Mouse (Mus musculus) intestine, embryonic 14.5 days (tissue): ENCODE measurements around the gene Dlst. TPM values are rescaled to one million over a fixed set of nuclear protein-coding genes. Genes with fewer than 3 reads are reported as not detected.
"Not testable (repeated sequence)": the region's sequence is repeated elsewhere in the genome, so short reads cannot be mapped to it uniquely, and the experiment has no call there.

Source experiments
- ATAC-seq: fragments of 200-750 bp; cut with Nextera tagmentation; replicated peaks from 2 replicates; pipeline ENCODE4 v1.8.0; 2017; ENCODE audit warnings: low read depth, moderate number of reproducible peaks, moderate TSS enrichment, moderate library complexity; ENCODE audit not compliant: low FRiP score, low TSS enrichment
- DNase-seq: peaks from one replicate; pipeline ENCODE4 v3.0.0-alpha.2; 2018; ENCODE audit warnings: low spot score
- H3K27ac ChIP-seq: fragments of 300-500 bp; sonication (generic); 2 replicates; pipeline ENCODE4 v1.5.1; 2014; ENCODE audit warnings: low read depth, mild to moderate bottlenecking, control low read depth
- H3K27me3 ChIP-seq: fragments of 300-500 bp; sonication (generic); replicated peaks from 2 replicates; pipeline ENCODE4 v1.6.1; 2014; ENCODE audit warnings: low read length, control low read depth; ENCODE audit not compliant: control insufficient read depth, insufficient read depth
- H3K36me3 ChIP-seq: fragments of 300-500 bp; sonication (generic); 2 replicates; pipeline ENCODE4 v1.6.1; 2014; ENCODE audit warnings: low read length, control low read depth; ENCODE audit not compliant: control insufficient read depth, insufficient read depth
- H3K4me1 ChIP-seq: fragments of 300-500 bp; sonication (generic); replicated peaks from 2 replicates; pipeline ENCODE4 v1.6.1; 2014; ENCODE audit warnings: low read length, control low read depth, mixed read lengths; ENCODE audit not compliant: control insufficient read depth, insufficient read depth
- H3K4me2 ChIP-seq: fragments of 300-500 bp; sonication (generic); 2 replicates; pipeline ENCODE4 v1.6.1; 2014; ENCODE audit warnings: low read length
- H3K4me3 ChIP-seq: fragments of 300-500 bp; sonication (generic); 2 replicates; pipeline ENCODE4 v1.5.1; 2014; ENCODE audit warnings: low read depth, low read length, control low read depth, mixed read lengths
- H3K9ac ChIP-seq: fragments of 300-500 bp; sonication (generic); 2 replicates; pipeline ENCODE4 v1.6.1; 2014; ENCODE audit warnings: mild to moderate bottlenecking, low read length
- H3K9me3 ChIP-seq: fragments of 300-500 bp; sonication (generic); 2 replicates; pipeline ENCODE4 v1.6.1; 2016; ENCODE audit warnings: low read length, control low read depth; ENCODE audit not compliant: control insufficient read depth
- WGBS: fragments of 180-500 bp; shearing (Covaris S2); extraction: QIAGEN DNeasy Blood & Tissue Kit; methylation state at CpG from one replicate; pipeline ENCODE4 v1.1.7; 2014; 5-methylcytosine and 5-hydroxymethylcytosine counted together
- polyA plus RNA-seq: library from polyadenylated mRNA; unstranded; fragments of >200 nt; fragmentation: Nextera tagmentation; extraction: Ambion mirVana; gene quantifications from 2 replicates; pipeline ENCODE4 v1.2.1, GENCODE M21; 2014

Gene Dlst
- polyA plus RNA-seq, 1 experiment from 2014 or later: 110 TPM

DNA sequence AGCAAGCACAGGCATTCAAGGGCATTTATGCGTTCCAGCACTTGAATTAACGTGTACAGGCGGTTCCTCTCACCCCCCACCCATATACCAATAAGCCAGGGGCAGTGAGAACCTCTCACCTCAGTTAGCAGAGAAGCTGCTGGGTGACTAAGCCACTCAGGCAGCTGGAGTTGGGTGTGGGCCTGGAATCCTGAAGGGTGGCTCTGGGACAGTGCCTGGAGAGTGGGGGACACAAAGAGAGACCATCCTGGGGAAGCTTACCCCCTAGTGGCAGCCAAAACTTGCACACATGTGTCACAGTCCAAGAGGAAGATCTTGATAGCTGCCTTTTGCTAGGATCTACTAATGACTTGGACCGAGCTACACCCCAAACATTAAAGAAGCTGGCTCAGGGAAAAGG lies 26.0 kb downstream of the Dlst start:
- H3K36me3 ChIP-seq: peaks cover 40% of the 10 kb centered on the region
- no peak overlapping the region for H3K4me3 ChIP-seq
- no peak overlapping the region for H3K27ac ChIP-seq
- no peaks in the 10 kb centered on the region for H3K4me1 ChIP-seq
- no peak overlapping the region for H3K4me2 ChIP-seq
- no peak overlapping the region for H3K9ac ChIP-seq
- no peaks in the 10 kb centered on the region for H3K27me3 ChIP-seq
- H3K9me3 ChIP-seq: no peaks in the 10 kb centered on the region
- DNase-seq (no peak), ATAC-seq (no peak)
- 83% methylated on average over 4 of the region's 4 CpGs for WGBS

DNA sequence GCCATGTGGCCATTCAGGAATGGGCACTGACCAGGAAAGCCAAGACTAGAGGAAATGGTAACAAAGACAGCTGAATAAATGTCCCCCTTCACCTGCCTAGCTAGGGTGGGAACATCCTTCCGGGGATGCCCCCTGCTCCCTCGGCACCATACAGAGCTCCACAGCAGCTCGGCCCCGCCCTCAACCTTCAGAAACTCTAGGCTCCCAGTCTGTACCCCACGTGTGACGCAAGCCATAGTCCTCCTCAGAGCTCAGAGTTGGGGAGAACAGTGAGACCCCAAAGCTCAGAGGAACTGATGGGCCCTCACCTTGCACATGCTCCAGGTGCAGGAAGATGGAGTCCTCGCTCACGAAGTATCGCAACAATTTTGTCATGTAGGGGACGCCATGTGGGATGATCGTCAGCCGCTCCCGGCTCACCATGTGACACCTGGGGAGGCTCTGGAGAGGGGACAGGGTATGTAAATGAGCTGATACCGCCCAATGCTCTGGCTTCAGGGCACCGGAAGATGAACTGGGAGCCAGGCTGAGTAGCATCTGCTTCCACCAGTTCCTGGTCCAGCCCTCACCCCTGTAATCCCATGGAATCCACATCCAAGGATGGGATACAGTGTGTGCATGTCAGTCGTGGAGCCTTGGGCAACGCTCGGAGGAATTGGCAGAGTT lies 29.5 kb downstream of the Dlst start:
- Histone ChIP-seq H3K36me3 (peaks cover 8% of the 10 kb centered on the region; the same call in 1 of the 2 replicates), H3K27me3 (no peaks in the 10 kb centered on the region), H3K4me1 (no peaks in the 10 kb centered on the region), H3K4me3 (no peak overlapping the region), H3K4me2 (no peak overlapping the region), H3K9me3 (no peaks in the 10 kb centered on the region), H3K27ac (no peak overlapping the region), H3K9ac (no peak overlapping the region)
- 45% methylated on average over 18 of the region's 18 CpGs for WGBS
- DNase-seq: no peak
- ATAC-seq: no peak

DNA sequence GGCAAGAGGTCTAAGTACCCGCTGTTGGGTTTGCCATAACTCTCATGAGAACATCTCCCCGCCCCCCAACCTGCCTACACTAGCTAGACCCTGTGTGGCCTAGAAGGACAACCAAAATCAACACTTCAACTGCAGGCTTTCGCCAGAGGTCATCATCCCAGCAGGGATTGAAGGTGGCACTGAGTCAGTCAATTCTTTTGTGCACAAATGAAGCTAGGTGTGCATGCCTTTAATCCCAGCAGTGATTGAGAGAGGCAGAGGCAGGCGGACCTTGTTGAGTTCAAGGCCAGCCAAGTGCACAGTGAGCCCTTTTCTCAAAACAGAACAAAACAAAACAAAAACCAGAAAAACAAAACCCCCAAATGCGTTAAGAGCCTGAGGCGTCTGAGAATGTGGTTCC lies 30.5 kb downstream of the Dlst start:
- no peaks in the 10 kb centered on the region for H3K27me3 ChIP-seq
- no peaks in the 10 kb centered on the region for H3K36me3 ChIP-seq
- H3K4me1 ChIP-seq: 0 out of 2 replicates have a peak, but pooled peaks cover 3% of the 10 kb centered on the region
- no peak overlapping the region for H3K4me3 ChIP-seq
- no peak overlapping the region for H3K4me2 ChIP-seq
- 83% methylated on average over 6 of the region's 6 CpGs for WGBS
- DNase-seq: no peak
- H3K9me3 ChIP-seq: no peaks in the 10 kb centered on the region
- no peak for ATAC-seq
- no peak overlapping the region for H3K27ac ChIP-seq
- no peak overlapping the region for H3K9ac ChIP-seq

DNA sequence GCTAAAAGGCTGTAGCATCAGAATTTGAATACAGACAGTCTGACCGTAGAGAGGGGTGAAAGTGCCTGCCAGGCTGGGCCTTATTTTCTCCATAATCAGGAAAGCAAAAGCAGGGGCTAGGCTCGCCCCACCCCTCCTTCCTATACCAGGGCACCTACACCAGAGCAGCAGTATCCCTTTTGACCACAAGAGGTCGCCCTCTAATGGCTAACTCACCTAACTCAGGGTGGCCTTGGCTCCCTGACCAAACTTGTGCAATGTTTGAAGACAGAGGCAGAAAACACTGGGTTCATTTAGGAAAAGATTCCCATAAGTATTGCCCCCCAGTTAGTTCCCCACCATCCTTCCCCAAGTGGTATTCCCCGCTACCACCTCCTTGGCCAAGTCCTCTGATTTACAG lies 32.2 kb downstream of the Dlst start:
- H3K27me3 ChIP-seq: no peaks in the 10 kb centered on the region
- no peak overlapping the region for H3K27ac ChIP-seq
- ATAC-seq: peak; percentile 71; the same call in 1 of the 2 replicates

DNA sequence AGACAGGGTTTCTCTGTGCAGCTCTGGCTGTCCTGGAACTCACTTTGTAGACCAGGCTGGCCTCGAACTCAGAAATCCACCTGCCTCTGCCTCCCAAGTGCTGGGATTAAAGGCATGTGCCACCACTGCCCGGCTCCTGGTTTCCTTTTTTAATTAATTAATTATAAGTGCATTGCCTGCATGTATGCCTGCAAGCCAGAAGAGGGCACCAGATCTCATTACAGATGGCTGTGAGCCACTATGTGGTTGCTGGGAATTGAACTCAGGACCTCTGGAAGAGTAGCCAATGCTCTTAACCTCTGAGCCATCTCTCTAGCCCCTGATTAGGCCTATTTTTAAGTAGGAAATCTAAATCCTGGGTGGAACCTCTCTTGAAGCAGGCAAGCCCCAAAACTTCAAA lies 33.6 kb downstream of the Dlst start:
- ATAC-seq, H3K9ac ChIP-seq, H3K27ac ChIP-seq, H3K4me2 ChIP-seq, H3K9me3 ChIP-seq, H3K36me3 ChIP-seq, DNase-seq, H3K4me3 ChIP-seq, H3K27me3 ChIP-seq: not testable (repeated sequence)
- H3K4me1 ChIP-seq: 0 out of 2 replicates have a peak, but pooled peaks cover 12% of the 10 kb centered on the region
- WGBS: 68% methylated on average over 2 of the region's 2 CpGs

More for the DNA sequence above, 32.2 kb downstream of the Dlst start:
- H3K4me2 ChIP-seq: no peak overlapping the region
- no peak overlapping the region for H3K4me3 ChIP-seq
- H3K9ac ChIP-seq: no peak overlapping the region
- DNase-seq: peak; percentile 97
- 13% methylated on average over 4 of the region's 4 CpGs for WGBS
- no peaks in the 10 kb centered on the region for H3K36me3 ChIP-seq
- H3K9me3 ChIP-seq: no peaks in the 10 kb centered on the region
- 0 out of 2 replicates have a peak, but pooled peaks cover 12% of the 10 kb centered on the region for H3K4me1 ChIP-seq

DNA sequence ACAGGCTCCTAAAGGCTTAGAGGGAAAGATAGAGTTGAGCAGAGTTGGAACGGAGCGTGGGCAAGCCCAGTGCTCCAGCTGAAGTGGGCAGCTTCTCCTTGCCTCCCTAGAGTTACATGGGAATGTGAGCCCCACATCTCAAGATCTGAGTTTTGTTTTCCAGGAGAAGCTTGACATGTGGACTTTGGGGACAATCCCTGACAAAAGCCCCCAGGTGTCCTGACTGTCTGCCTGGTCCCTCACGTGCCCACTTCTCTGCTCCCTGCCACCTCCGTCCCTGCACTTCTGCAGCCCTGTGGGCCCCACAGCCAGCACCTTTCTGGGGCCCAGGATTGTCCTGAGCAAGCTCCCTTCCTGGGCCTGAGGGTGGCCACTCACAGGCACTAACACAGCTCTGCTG lies 34.2 kb downstream of the Dlst start:
- 96% methylated on average over 4 of the region's 4 CpGs for WGBS
- H3K4me3 ChIP-seq: no peak overlapping the region
- H3K9ac ChIP-seq: no peak overlapping the region
- H3K36me3 ChIP-seq: no peaks in the 10 kb centered on the region
- 0 out of 2 replicates have a peak, but pooled peaks cover 12% of the 10 kb centered on the region for H3K4me1 ChIP-seq
- DNase-seq (no peak), ATAC-seq (no peak)
- no peak overlapping the region for H3K27ac ChIP-seq
- no peak overlapping the region for H3K4me2 ChIP-seq
- 0 out of 2 replicates have a peak, but pooled peaks cover 2% of the 10 kb centered on the region for H3K27me3 ChIP-seq
- no peaks in the 10 kb centered on the region for H3K9me3 ChIP-seq

DNA sequence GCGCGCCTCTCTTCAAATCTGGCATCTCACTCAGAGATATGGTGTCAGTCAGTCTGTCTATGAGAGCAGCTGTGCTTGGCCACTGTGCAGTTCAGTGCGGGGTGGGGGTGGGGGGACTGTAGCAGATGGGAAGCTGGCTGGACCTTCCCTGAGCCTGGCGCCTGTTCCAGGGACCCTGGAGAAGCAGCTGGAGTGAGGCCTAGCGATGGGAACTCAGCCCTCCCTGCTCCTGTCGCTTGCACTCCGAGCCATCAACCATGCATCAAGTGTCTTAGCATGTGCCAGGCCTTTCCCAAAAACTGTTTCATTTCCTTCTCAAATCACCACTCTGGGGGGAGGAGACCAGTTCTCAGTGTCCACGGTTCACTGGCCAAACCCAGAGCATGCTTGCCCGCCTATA lies 35.0 kb downstream of the Dlst start:
- DNase-seq: no peak
- Histone ChIP-seq H3K4me1 (0 out of 2 replicates have a peak, but pooled peaks cover 12% of the 10 kb centered on the region), H3K27ac (peak overlapping the region; percentile 33; the same call in 1 of the 2 replicates), H3K9ac (no peak overlapping the region), H3K4me3 (no peak overlapping the region), H3K27me3 (0 out of 2 replicates have a peak, but pooled peaks cover 9% of the 10 kb centered on the region), H3K4me2 (no peak overlapping the region), H3K9me3 (no peaks in the 10 kb centered on the region), H3K36me3 (no peaks in the 10 kb centered on the region)
- WGBS: 59% methylated on average over 9 of the region's 9 CpGs
- ATAC-seq: no peak

DNA sequence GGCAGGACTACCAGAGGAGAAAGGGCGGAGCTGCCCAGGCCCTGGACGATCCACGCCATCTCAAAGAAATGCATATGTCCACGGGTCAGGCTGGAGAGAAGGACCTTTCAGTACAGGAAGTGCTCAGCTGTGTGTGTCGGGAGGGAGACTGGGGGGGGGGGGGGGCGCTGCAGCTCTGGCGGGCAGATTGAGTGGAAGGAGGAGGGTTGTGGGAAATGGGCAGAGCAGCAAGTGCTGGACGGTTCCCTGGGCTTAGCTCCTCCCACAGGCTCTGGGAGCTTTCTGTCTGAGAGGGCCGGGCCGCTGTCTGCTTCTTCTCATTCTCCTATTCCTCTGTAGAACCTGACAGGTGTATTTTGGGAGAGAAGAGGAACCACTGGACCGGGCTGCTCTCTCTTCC lies 35.7 kb downstream of the Dlst start:
- H3K9ac ChIP-seq: no peak overlapping the region
- ATAC-seq (no peak; the same call in 1 of the 2 replicates), DNase-seq (no peak)
- no peak overlapping the region for H3K27ac ChIP-seq
- no peaks in the 10 kb centered on the region for H3K9me3 ChIP-seq
- H3K4me1 ChIP-seq: 0 out of 2 replicates have a peak, but pooled peaks cover 12% of the 10 kb centered on the region
- H3K4me2 ChIP-seq: no peak overlapping the region
- H3K36me3 ChIP-seq: no peaks in the 10 kb centered on the region
- 19% methylated on average over 11 of the region's 11 CpGs for WGBS
- H3K27me3 ChIP-seq: peaks cover 14% of the 10 kb centered on the region; the same call in 1 of the 2 replicates
- no peak overlapping the region for H3K4me3 ChIP-seq

DNA sequence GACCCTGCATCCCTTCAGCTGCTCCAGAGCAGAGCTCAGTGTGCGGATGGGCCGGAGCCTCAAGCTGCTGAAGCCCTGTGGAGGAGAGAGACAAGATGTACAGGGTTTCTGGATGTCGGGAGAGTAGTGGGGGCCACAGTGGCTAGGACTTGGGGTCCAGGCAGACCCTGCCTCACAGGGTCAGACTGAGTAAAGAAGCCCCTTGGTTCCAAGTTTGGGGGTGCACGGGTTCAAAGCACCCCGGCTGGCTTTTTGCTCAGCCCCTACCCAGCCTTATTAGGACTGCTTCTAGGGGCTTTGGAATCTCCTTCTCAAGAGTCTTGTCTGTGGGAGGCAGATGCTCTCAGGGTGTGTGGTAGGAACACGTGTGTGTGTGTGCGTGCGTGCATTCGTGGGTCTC lies 36.2 kb downstream of the Dlst start:
- Histone ChIP-seq H3K4me2 (no peak overlapping the region), H3K9me3 (no peaks in the 10 kb centered on the region), H3K9ac (no peak overlapping the region), H3K4me1 (0 out of 2 replicates have a peak, but pooled peaks cover 12% of the 10 kb centered on the region), H3K36me3 (no peaks in the 10 kb centered on the region), H3K4me3 (no peak overlapping the region), H3K27me3 (peaks cover 17% of the 10 kb centered on the region; the same call in 1 of the 2 replicates), H3K27ac (no peak overlapping the region)
- DNase-seq (no peak), ATAC-seq (no peak)
- WGBS: 79% methylated on average over 9 of the region's 9 CpGs
